Mouse (Mus musculus): Measurements from ENCODE around the gene Fam126b.

- TF ChIP-seq CHD1 (IDR thresholded peaks at IDR 0.05; ENCODE audit: low read depth, low read length) (no peak), TAL1 (IDR thresholded peaks at IDR 0.05; ENCODE audit: low read length) (no peak), MAX (IDR thresholded peaks at IDR 0.05; ENCODE audit: low read length) (no peak), POLR2AphosphoS2 (IDR thresholded peaks at IDR 0.05; ENCODE audit: low read length) (no peak), CTCF (IDR thresholded peaks at IDR 0.05 in 2 of 3, conservative IDR thresholded peaks at IDR 0.05 in 1 of 3; ENCODE audit: control insufficient read depth in 1 of 3, insufficient read depth in 1 of 3, low read depth in 2 of 3, low read length in 3 of 3, poor library complexity in 1 of 3, severe bottlenecking in 1 of 3) (no peak), GATA1 (IDR thresholded peaks at IDR 0.05; ENCODE audit: low read depth, low read length) (no peak), MAFK (IDR thresholded peaks at IDR 0.05; ENCODE audit: borderline replicate concordance, low read depth, low read length) (no peak)
Measured at GRCm38 (mm10) chr1:58585373-58586170, 551 bp downstream of the Fam126b start.

All from MEL (cell line).